Mouse (Mus musculus) neural tube, embryonic 11.5 days (tissue): ENCODE measurements at regions not wholly inside any gene's neighbourhood (a gene's known extent, or its start where the extent isn't known, plus 50 kb on each side); places are given as distances from the start of the nearest gene placed in this dataset.

Source experiments
- ATAC-seq: fragments of 200-750 bp; cut with Nextera tagmentation; 2 replicates; pipeline ENCODE4 v1.8.0; 2017; ENCODE audit warnings: moderate number of reproducible peaks, mild to moderate bottlenecking, moderate TSS enrichment, moderate library complexity; ENCODE audit not compliant: insufficient read depth, low FRiP score, low TSS enrichment
- DNase-seq: peaks from one replicate; pipeline ENCODE4 v3.0.0-alpha.2; 2015; ENCODE audit warnings: low spot score
- H3K27ac ChIP-seq: fragments of 300-500 bp; sonication (generic); 2 replicates; pipeline ENCODE4 v1.5.1; 2014; ENCODE audit warnings: low read depth, mild to moderate bottlenecking, low read length
- H3K27me3 ChIP-seq: fragments of 300-500 bp; sonication (generic); 2 replicates; pipeline ENCODE4 v1.6.1; 2014; ENCODE audit warnings: mild to moderate bottlenecking, low read length, mixed read lengths; ENCODE audit not compliant: control insufficient read depth, insufficient read depth
- H3K36me3 ChIP-seq: fragments of 300-500 bp; sonication (generic); 2 replicates; pipeline ENCODE4 v1.6.1; 2014; ENCODE audit warnings: mild to moderate bottlenecking, low read length, moderate library complexity, mixed read lengths; ENCODE audit not compliant: control insufficient read depth, insufficient read depth
- H3K4me1 ChIP-seq: fragments of 300-500 bp; sonication (generic); 2 replicates; pipeline ENCODE4 v1.6.1; 2014; ENCODE audit warnings: low read length, mixed read lengths; ENCODE audit not compliant: control insufficient read depth, insufficient read depth
- H3K4me2 ChIP-seq: fragments of 300-500 bp; sonication (generic); 2 replicates; pipeline ENCODE4 v1.6.1; 2014; ENCODE audit warnings: low read depth, mild to moderate bottlenecking, moderate library complexity
- H3K4me3 ChIP-seq: fragments of 300-500 bp; sonication (generic); 2 replicates; pipeline ENCODE4 v1.5.1; 2014; ENCODE audit warnings: low read depth, low read length
- H3K9ac ChIP-seq: fragments of 300-500 bp; sonication (generic); 2 replicates; pipeline ENCODE4 v1.6.1; 2014; ENCODE audit warnings: mild to moderate bottlenecking, low read length
- H3K9me3 ChIP-seq: fragments of 300-500 bp; sonication (generic); 2 replicates; pipeline ENCODE4 v1.6.1; 2016; ENCODE audit warnings: low read length; ENCODE audit not compliant: control insufficient read depth
- WGBS: fragments of 180-500 bp; shearing (Covaris S2); extraction: QIAGEN DNeasy Blood & Tissue Kit; methylation state at CpG from one replicate; pipeline ENCODE4 v1.1.7; 2014; 5-methylcytosine and 5-hydroxymethylcytosine counted together

- no peak overlapping the region for H3K27ac ChIP-seq
- H3K36me3 ChIP-seq, result no peaks in the 10 kb centered on the region
- ATAC-seq (no peak), DNase-seq (no peak)
- H3K27me3 ChIP-seq, result no peaks in the 10 kb centered on the region
- H3K4me1 ChIP-seq, result no peaks in the 10 kb centered on the region
- no peak overlapping the region for H3K9ac ChIP-seq
- no peaks in the 10 kb centered on the region for H3K9me3 ChIP-seq
- no peak overlapping the region for H3K4me2 ChIP-seq
- H3K4me3 ChIP-seq, result no peak overlapping the region
- WGBS, result 91% methylated on average over 3 of the region's 3 CpGs
Observed at GRCm38 (mm10) chr12:77079481-77079880, 117.5 kb upstream of the Max start.

- Histone ChIP-seq H3K9me3 (no peaks in the 10 kb centered on the region), H3K4me1 (no peaks in the 10 kb centered on the region), H3K4me2 (no peak overlapping the region), H3K27ac (no peak overlapping the region), H3K27me3 (no peaks in the 10 kb centered on the region), H3K4me3 (no peak overlapping the region), H3K9ac (no peak overlapping the region), H3K36me3 (no peaks in the 10 kb centered on the region)
- ATAC-seq (no peak), DNase-seq (no peak)
- 92% methylated on average over 5 of the region's 5 CpGs for WGBS
Observed at GRCm38 (mm10) chr12:77076678-77077077, 114.7 kb upstream of the Max start.

GRCm38 (mm10) chr12:77074602-77075001 is 112.6 kb upstream of the Max start:
- no peaks in the 10 kb centered on the region for H3K4me1 ChIP-seq
- no peak for ATAC-seq
- H3K9ac ChIP-seq, result no peak overlapping the region
- no peak overlapping the region for H3K27ac ChIP-seq
- no peak overlapping the region for H3K4me3 ChIP-seq
- H3K36me3 ChIP-seq, result no peaks in the 10 kb centered on the region
- H3K9me3 ChIP-seq, result no peaks in the 10 kb centered on the region
- no peaks in the 10 kb centered on the region for H3K27me3 ChIP-seq
- no peak for DNase-seq
- WGBS, result 86% methylated on average over 2 of the region's 2 CpGs
- no peak overlapping the region for H3K4me2 ChIP-seq

DNA sequence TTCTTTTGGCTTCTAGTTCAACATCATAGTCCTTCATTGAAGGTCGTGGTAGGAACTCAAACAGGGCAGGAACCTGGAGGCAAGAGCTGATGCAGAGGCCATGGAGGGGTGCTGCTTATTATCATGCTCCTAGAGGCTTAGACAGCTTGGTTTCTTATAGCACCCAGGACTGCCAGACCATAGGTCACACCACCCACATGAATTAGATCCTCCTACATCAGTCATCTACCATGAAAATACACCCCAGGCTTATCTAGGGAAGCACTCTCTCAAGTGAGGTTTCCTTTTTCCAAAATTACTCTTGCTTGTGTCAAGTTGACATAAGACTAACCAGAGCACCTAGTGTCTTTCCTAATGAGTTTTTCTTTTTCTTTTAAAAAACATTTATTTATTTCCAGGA is 109.7 kb upstream of the Max start:
- Histone ChIP-seq H3K9me3 (no peaks in the 10 kb centered on the region), H3K4me2 (no peak overlapping the region), H3K36me3 (no peaks in the 10 kb centered on the region), H3K4me3 (no peak overlapping the region), H3K27me3 (no peaks in the 10 kb centered on the region), H3K27ac (no peak overlapping the region), H3K4me1 (no peaks in the 10 kb centered on the region), H3K9ac (no peak overlapping the region)
- no peak for ATAC-seq
- no peak for DNase-seq
- WGBS, result 85% methylated on average over 1 of the region's 1 CpGs

DNA sequence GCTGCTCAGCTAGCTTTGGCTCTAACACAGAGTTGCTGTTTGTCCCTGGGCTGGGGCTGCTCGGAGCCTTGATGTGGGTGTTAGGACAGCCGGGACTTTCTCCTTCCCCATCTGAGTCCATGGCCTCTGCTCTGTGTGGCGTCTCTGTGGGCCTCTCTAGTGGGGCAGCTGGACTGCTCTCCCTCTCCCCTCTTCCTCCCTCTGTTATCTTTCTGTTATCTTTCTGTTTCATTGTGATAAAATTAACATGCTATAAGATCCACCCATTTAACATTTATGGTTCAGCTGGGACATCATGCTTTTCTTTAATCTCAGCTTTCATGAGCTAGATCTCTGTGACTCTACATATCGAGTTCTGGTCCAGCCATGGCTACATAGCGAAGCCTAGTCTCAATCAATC is 105.9 kb upstream of the Max start:
- H3K27me3 ChIP-seq, result no peaks in the 10 kb centered on the region
- DNase-seq (no peak), ATAC-seq (no peak)
- no peaks in the 10 kb centered on the region for H3K36me3 ChIP-seq
- H3K9ac ChIP-seq, result no peak overlapping the region
- no peak overlapping the region for H3K27ac ChIP-seq
- H3K9me3 ChIP-seq, result no peaks in the 10 kb centered on the region
- no peak overlapping the region for H3K4me2 ChIP-seq
- 88% methylated on average over 5 of the region's 5 CpGs for WGBS
- H3K4me3 ChIP-seq, result no peak overlapping the region
- no peaks in the 10 kb centered on the region for H3K4me1 ChIP-seq

DNA sequence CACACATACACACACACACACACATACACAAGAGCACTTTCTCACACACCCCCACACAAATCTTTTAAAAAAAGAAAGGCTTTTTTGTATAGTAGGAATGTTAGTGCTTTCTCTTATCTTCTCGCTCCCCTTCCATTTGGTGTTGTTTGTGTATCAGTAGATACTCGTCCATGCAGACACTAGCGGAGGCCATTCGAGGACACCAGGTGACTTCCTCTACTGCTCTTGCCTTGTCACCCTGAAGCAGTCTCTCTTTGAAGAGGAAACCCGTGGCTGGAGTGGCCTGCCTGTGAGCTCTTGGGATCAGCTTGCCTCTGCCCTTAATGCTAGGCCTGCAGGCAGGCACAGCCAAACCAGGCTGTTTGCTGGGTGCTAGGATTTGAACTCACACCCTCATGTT is 105.1 kb upstream of the Max start:
- DNase-seq, result no peak
- Histone ChIP-seq H3K4me2 (no peak overlapping the region), H3K27ac (no peak overlapping the region), H3K27me3 (no peaks in the 10 kb centered on the region), H3K9me3 (no peaks in the 10 kb centered on the region), H3K4me1 (no peaks in the 10 kb centered on the region), H3K4me3 (no peak overlapping the region), H3K9ac (no peak overlapping the region), H3K36me3 (no peaks in the 10 kb centered on the region)
- ATAC-seq, result no peak
- 74% methylated on average over 5 of the region's 5 CpGs for WGBS

DNA sequence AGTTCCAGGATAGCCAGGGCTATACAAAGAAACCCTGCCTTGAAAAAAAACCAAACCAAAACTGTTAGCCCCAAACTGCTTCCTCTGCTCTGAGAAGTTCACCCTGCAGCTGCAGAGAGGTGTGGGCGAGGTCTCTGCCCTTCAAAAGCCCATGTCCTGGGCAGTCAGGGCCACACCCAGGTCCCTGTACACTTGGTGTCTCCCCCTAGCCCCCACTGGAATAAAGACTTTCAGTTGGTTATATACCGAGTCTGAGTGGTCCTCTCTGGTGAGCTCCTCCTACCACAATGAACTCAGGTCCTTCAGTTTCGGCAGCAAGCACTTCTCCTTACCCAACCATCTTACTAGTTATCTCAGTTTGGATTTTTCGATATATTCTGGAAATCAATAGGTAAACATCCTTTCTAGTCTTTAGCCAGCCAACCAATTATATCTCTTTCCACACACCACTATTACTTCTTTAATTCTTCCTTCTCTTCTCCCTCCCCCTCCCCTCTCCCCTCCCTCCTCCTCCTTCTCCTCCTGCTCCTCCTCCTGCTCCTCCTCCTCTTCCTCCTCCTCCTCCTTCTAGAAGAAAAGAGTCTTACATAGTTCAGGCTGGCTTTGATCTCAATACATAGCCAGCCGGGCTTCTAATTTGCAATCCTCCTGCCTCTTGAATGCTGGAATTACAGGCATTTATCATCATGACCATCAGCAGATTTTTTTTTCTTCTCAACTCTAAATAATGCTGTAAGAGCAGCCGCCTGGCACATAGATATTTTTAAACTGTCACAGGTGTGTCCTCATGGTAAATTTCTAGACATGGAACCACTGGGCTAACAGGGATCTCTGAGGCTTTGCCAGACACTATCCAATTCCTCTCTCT is 103.9 kb upstream of the Max start:
- Histone ChIP-seq H3K9me3 (no peaks in the 10 kb centered on the region), H3K27me3 (no peaks in the 10 kb centered on the region), H3K4me1 (no peaks in the 10 kb centered on the region), H3K4me2 (no peak overlapping the region), H3K36me3 (no peaks in the 10 kb centered on the region), H3K9ac (no peak overlapping the region), H3K27ac (no peak overlapping the region), H3K4me3 (no peak overlapping the region)
- WGBS, result 53% methylated on average over 6 of the region's 6 CpGs
- ATAC-seq (no peak), DNase-seq (no peak)

GRCm38 (mm10) chr12:77064048-77064447 is 102.0 kb upstream of the Max start:
- no peaks in the 10 kb centered on the region for H3K9me3 ChIP-seq
- H3K4me3 ChIP-seq, result no peak overlapping the region
- ATAC-seq (no peak), DNase-seq (no peak)
- no peak overlapping the region for H3K27ac ChIP-seq
- H3K27me3 ChIP-seq, result no peaks in the 10 kb centered on the region
- H3K4me1 ChIP-seq, result no peaks in the 10 kb centered on the region
- no peak overlapping the region for H3K9ac ChIP-seq
- no peaks in the 10 kb centered on the region for H3K36me3 ChIP-seq
- 60% methylated on average over 4 of the region's 4 CpGs for WGBS
- H3K4me2 ChIP-seq, result no peak overlapping the region

- H3K4me1 ChIP-seq, result no peaks in the 10 kb centered on the region
- no peaks in the 10 kb centered on the region for H3K9me3 ChIP-seq
- no peak overlapping the region for H3K4me2 ChIP-seq
- H3K9ac ChIP-seq, result no peak overlapping the region
- ATAC-seq (no peak), DNase-seq (no peak)
- H3K27ac ChIP-seq, result no peak overlapping the region
- H3K36me3 ChIP-seq, result no peaks in the 10 kb centered on the region
- no peak overlapping the region for H3K4me3 ChIP-seq
- H3K27me3 ChIP-seq, result no peaks in the 10 kb centered on the region
- WGBS, result 95% methylated on average over 5 of the region's 5 CpGs
Observed at GRCm38 (mm10) chr12:77061562-77061847, 99.5 kb upstream of the Max start.
